Mouse (Mus musculus): ENCODE results near the gene Rbpms2.

- TF ChIP-seq CTCF (IDR thresholded peaks at IDR 0.05; ENCODE audit: low read depth, low read length) (no peak), POLR2A (IDR thresholded peaks at IDR 0.05; ENCODE audit: insufficient read depth, low read length) (no peak)
Measured at GRCm38 (mm10) chr9:65679181-65679761, 49.8 kb downstream of the Rbpms2 start.
